Mouse (Mus musculus): ENCODE results near the gene Alkbh1. TPM values are rescaled to one million over a fixed set of nuclear protein-coding genes. Genes with fewer than 3 reads are reported as not detected.

Gene Alkbh1
- polyA plus RNA-seq, 1 experiment, result 11.2 TPM

GRCm38 (mm10) chr12:87401883-87402282 is 41.9 kb downstream of the Alkbh1 start:
- Histone ChIP-seq H3K4me3 (ENCODE audit: insufficient read depth, low read length) (no peak overlapping the region), H3K4me1 (ENCODE audit: control insufficient read depth, insufficient read depth, low read length) (peaks cover 19% of the 10 kb centered on the region), H3K27ac (ENCODE audit: insufficient read depth, low read depth, low read length) (no peak overlapping the region)
- TF ChIP-seq CTCF (IDR thresholded peaks at IDR 0.05; ENCODE audit: low read depth, low read length), result no peak
- TF ChIP-seq POLR2A (IDR thresholded peaks at IDR 0.05; ENCODE audit: borderline replicate concordance, low read depth, low read length), result no peak

DNA sequence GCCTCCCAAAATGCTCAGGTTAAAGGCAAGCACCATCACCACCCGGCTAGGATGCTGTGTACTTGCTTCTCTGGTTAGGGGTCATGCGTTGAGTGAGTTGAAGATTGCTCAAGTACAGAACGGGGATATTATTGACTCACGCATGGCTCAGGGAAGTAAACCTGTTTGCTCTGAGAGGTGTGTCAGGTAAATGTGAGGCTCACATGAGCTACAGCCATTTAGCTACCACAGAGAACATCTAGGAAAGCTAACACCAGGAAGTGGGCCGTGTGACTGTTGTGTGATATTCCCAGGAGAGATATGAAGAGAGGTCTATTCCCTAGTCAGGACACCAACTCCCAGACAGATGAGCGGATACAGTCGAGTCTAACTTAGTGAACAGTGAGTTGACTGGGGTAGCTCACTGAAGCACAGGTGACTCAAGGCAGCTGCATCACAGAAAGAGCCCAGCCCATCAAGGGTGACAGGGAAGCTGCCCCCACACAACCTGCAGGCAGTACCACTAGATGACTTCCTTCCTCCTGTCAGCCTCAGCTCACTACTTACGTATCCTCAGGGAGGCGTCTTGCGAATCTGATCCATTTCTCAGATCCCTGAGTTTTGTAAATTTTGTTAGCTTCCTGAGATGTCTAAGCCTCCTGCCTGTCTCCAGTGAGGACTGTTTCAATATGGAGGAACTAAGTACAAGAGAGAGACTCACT is 44.5 kb downstream of the Alkbh1 start:
- TF ChIP-seq POLR2A (IDR thresholded peaks at IDR 0.05; ENCODE audit: borderline replicate concordance, low read depth, low read length) (no peak), CTCF (IDR thresholded peaks at IDR 0.05; ENCODE audit: low read depth, low read length) (no peak)
- Histone ChIP-seq H3K4me1 (ENCODE audit: control insufficient read depth, insufficient read depth, low read length) (peaks cover 17% of the 10 kb centered on the region), H3K4me3 (ENCODE audit: insufficient read depth, low read length) (no peak overlapping the region), H3K27ac (ENCODE audit: insufficient read depth, low read depth, low read length) (no peak overlapping the region)

- Histone ChIP-seq H3K4me3 (ENCODE audit: insufficient read depth, low read length) (no peak overlapping the region), H3K4me1 (ENCODE audit: control insufficient read depth, insufficient read depth, low read length) (peaks cover 28% of the 10 kb centered on the region), H3K27ac (ENCODE audit: insufficient read depth, low read depth, low read length) (no peak overlapping the region)
- TF ChIP-seq POLR2A (IDR thresholded peaks at IDR 0.05; ENCODE audit: borderline replicate concordance, low read depth, low read length) (no peak), CTCF (IDR thresholded peaks at IDR 0.05; ENCODE audit: low read depth, low read length) (no peak)
These were observed 45.9 kb downstream of the Alkbh1 start for GRCm38 (mm10) chr12:87397811-87398417.

DNA sequence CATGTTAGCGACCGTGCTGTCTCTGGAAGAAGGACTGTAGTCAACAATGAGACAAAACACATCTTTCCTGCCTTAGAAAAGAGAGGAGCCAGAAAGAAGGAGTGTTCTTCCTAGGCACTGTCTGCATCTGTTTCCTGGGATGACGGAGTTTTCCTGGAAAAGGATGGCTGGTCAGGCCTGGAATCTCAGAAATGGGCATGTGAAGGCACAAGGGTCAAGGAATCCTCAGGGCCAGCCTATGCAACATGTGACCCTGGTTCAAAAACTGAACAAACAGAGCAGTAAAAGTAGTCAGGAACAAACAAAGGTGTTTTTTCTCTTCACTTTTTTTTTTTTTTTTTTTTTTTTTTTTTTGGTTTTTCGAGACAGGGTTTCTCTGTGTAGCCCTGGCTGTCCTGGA is 46.7 kb downstream of the Alkbh1 start:
- peaks cover 31% of the 10 kb centered on the region for H3K4me1 ChIP-seq (ENCODE audit: control insufficient read depth, insufficient read depth, low read length)
- no peak overlapping the region for H3K4me3 ChIP-seq (ENCODE audit: insufficient read depth, low read length)
- TF ChIP-seq POLR2A (IDR thresholded peaks at IDR 0.05; ENCODE audit: borderline replicate concordance, low read depth, low read length) (no peak), CTCF (IDR thresholded peaks at IDR 0.05; ENCODE audit: low read depth, low read length) (no peak)
- no peak overlapping the region for H3K27ac ChIP-seq (ENCODE audit: insufficient read depth, low read depth, low read length)

GRCm38 (mm10) chr12:87394316-87394715 is 49.5 kb downstream of the Alkbh1 start:
- Histone ChIP-seq H3K4me3 (ENCODE audit: insufficient read depth, low read length) (no peak overlapping the region), H3K4me1 (ENCODE audit: control insufficient read depth, insufficient read depth, low read length) (peaks cover 39% of the 10 kb centered on the region), H3K27ac (ENCODE audit: insufficient read depth, low read depth, low read length) (no peak overlapping the region)
- TF ChIP-seq POLR2A (IDR thresholded peaks at IDR 0.05; ENCODE audit: borderline replicate concordance, low read depth, low read length) (no peak), CTCF (IDR thresholded peaks at IDR 0.05; ENCODE audit: low read depth, low read length) (no peak)

GRCm38 (mm10) chr12:87393447-87394145 is 50.2 kb downstream of the Alkbh1 start:
- Histone ChIP-seq H3K4me1 (ENCODE audit: control insufficient read depth, insufficient read depth, low read length) (peaks cover 39% of the 10 kb centered on the region), H3K4me3 (ENCODE audit: insufficient read depth, low read length) (no peak overlapping the region), H3K27ac (ENCODE audit: insufficient read depth, low read depth, low read length) (peak overlapping the region; percentile 53)
- TF ChIP-seq CTCF (IDR thresholded peaks at IDR 0.05; ENCODE audit: low read depth, low read length), result no peak
- no peak for TF ChIP-seq POLR2A (IDR thresholded peaks at IDR 0.05; ENCODE audit: borderline replicate concordance, low read depth, low read length)

GRCm38 (mm10) chr12:87391355-87391754 is 52.5 kb downstream of the Alkbh1 start:
- no peak for TF ChIP-seq POLR2A (IDR thresholded peaks at IDR 0.05; ENCODE audit: borderline replicate concordance, low read depth, low read length)
- no peak for TF ChIP-seq CTCF (IDR thresholded peaks at IDR 0.05; ENCODE audit: low read depth, low read length)
- Histone ChIP-seq H3K4me1 (ENCODE audit: control insufficient read depth, insufficient read depth, low read length) (peaks cover 42% of the 10 kb centered on the region), H3K27ac (ENCODE audit: insufficient read depth, low read depth, low read length) (peak overlapping the region; percentile 60), H3K4me3 (ENCODE audit: insufficient read depth, low read length) (no peak overlapping the region)

- TF ChIP-seq POLR2A (IDR thresholded peaks at IDR 0.05; ENCODE audit: borderline replicate concordance, low read depth, low read length) (no peak), CTCF (IDR thresholded peaks at IDR 0.05; ENCODE audit: low read depth, low read length) (no peak)
- peaks cover 44% of the 10 kb centered on the region for H3K4me1 ChIP-seq (ENCODE audit: control insufficient read depth, insufficient read depth, low read length)
- no peak overlapping the region for H3K4me3 ChIP-seq (ENCODE audit: insufficient read depth, low read length)
- H3K27ac ChIP-seq (ENCODE audit: insufficient read depth, low read depth, low read length), result 0 out of 2 replicates have a peak overlapping the region, but pooled peaks have one; percentile 13
These were observed 54.6 kb downstream of the Alkbh1 start for GRCm38 (mm10) chr12:87389231-87389630.

- Histone ChIP-seq H3K4me1 (ENCODE audit: control insufficient read depth, insufficient read depth, low read length) (peaks cover 38% of the 10 kb centered on the region), H3K4me3 (ENCODE audit: insufficient read depth, low read length) (peak within 1 kb of the TSS; percentile 92), H3K27ac (ENCODE audit: insufficient read depth, low read depth, low read length) (peak within 1 kb of the TSS; percentile 80)
- TF ChIP-seq POLR2A (IDR thresholded peaks at IDR 0.05; ENCODE audit: borderline replicate concordance, low read depth, low read length), result peak; percentile 70; the same call in 1 of the 2 replicates
- TF ChIP-seq CTCF (IDR thresholded peaks at IDR 0.05; ENCODE audit: low read depth, low read length), result no peak
These were observed 55.6 kb downstream of the Alkbh1 start, which contains the start of gene Sptlc2 for GRCm38 (mm10) chr12:87388122-87388774. Sptlc2 (minus strand) TSS chr12:87388355.
